Mouse (Mus musculus): Measurements from ENCODE around the gene Lyve1. TPM values are rescaled to one million over a fixed set of nuclear protein-coding genes. Genes with fewer than 3 reads are reported as not detected.
"Not testable (repeated sequence)": the region's sequence is repeated elsewhere in the genome, so short reads cannot be mapped to it uniquely, and the experiment has no call there.

The Lyve1 gene
- polyA plus RNA-seq (2015; fragmentation: Nextera tagmentation; extraction: Ambion mirVana): 14.6 and 19.4 TPM in 2 replicates

DNA sequence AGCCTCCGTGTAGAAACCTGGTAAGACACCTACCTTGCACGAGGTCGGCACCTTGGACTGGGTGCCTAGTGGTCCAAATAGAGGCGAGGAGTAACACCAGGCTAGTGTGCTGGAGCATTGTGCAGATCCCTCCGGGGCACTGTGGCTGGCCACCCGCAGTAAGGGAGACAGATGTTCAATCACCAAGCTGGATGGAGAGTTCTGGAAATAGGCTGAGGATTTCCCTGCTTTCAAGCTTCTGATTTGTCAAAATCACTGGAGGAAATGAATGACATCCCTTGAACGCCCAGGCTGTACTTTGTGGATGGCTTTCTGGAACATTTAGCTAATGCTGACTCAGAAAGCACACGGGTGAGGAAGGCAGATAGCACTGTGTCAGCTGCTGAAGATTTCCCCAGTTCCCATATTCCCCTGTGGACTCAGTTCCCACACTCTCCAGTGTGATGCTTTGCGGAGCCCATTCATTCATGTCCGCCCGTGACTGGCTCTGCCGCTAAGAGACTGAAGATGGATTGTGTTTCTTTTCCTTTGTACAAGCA, at the start of gene Lyve1:
Lyve1 (minus strand) TSS at position 489 of the 539 bp plus-strand sequence.
- no peaks in the 10 kb centered on the region for H3K36me3 ChIP-seq
- 0 out of 2 replicates have a peak, but pooled peaks cover 3% of the 10 kb centered on the region for H3K4me1 ChIP-seq
- no peak for ATAC-seq (ENCODE audit: insufficient number of reproducible peaks, low FRiP score, low TSS enrichment, low read depth)
- no peak within 1 kb of the TSS for H3K4me2 ChIP-seq
- H3K4me3 ChIP-seq: no peak within 1 kb of the TSS
- H3K9me3 ChIP-seq: no peaks in the 10 kb centered on the region
- WGBS: 70% methylated on average over 12 of the region's 12 CpGs
- H3K9ac ChIP-seq: no peak within 1 kb of the TSS
- no peak within 1 kb of the TSS for H3K27ac ChIP-seq
- no peaks in the 10 kb centered on the region for H3K27me3 ChIP-seq

DNA sequence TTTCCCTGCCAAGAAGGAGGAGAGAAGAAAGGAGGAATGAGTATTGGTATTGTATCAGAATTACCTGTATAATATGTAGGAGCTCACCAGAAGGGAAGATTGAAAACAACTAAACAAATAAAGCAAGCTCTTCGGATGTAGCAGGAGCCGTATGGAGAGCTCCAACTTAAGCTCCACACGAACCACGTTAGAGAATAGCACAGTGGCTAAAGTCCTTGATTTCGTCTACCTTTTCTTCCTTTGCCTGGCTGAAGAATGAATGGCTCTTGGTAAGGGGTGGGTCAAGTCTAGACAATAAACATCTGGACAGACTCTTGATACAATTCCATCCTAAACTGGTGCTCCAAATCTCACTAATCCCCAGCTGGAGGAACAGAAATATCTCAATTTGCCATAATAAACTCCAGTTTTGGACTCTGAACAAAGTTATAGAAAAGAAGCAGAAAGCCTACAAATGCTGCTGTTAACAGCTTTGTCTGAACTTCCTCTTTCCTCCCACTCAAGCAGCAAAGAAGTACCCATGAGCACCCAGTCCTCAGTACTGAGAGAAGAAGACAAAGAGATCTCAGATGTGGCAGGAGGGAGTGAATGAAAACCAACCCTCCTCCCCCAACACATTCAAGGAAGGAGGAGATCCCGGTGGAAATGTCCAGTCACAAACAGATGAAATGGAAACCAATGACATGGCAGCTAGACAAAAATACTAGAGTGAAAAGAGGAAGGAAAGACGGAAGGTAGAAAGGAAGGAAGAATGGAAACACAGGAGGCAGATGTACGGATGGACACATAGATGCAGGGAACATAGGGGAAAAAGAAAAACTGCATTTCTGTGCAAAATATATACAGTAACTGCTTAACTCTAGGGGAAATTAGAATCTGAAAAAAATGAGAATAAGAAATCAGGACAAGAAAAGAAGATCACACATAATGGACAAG, 45.4 kb upstream of the Lyve1 start:
- 73% methylated on average over 8 of the region's 8 CpGs for WGBS
- ATAC-seq (ENCODE audit: insufficient number of reproducible peaks, low FRiP score, low TSS enrichment, low read depth): no peak
- Histone ChIP-seq H3K9me3 (no peaks in the 10 kb centered on the region), H3K36me3 (no peaks in the 10 kb centered on the region), H3K4me3 (no peak overlapping the region), H3K27me3 (no peaks in the 10 kb centered on the region), H3K4me1 (no peaks in the 10 kb centered on the region), H3K4me2 (no peak overlapping the region), H3K27ac (no peak overlapping the region), H3K9ac (no peak overlapping the region)

DNA sequence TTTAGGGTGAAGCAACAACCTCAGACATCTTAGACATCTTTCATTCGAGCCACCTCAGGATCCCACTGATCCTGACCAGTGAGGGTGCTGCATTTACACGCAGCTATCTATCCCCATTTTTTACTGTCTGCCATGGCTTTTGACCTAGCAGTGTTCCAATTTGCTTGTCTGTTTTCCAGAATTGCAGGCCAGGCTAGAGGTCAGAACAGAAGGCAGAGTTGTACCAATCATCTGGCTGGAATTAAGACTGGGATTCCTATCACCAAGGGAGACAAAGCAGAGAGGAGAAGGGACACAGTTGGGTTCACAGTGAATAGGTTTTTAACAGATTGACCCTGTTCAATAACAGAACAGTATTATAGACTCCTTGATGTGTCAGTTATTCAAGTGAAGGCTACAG, 43.5 kb upstream of the Lyve1 start:
- Histone ChIP-seq H3K9me3 (no peaks in the 10 kb centered on the region), H3K27ac (no peak overlapping the region)
- 75% methylated on average over 2 of the region's 2 CpGs for WGBS

DNA sequence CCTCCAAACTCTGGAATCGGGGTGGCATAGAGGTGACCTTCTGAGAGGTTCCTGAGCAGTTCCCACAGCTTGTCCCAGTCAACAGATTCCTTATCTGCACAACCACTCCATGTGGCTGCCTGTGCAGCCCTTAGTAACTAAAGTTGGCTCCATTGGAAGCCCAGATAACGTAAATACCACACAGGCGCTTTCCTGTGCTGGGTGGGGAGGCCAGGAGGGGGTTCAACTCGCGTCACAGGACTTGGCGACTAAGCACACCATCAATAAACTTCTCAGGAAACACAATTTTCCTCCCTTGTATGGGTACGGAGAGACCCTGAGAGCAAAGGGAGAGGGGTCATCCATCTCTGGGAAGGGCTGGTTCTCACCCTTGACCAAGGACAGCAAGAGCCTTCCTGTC, 40.2 kb upstream of the Lyve1 start:
- no peak for ATAC-seq (ENCODE audit: insufficient number of reproducible peaks, low FRiP score, low TSS enrichment, low read depth)

More for the DNA sequence above, 43.5 kb upstream of the Lyve1 start:
- no peak for ATAC-seq (ENCODE audit: insufficient number of reproducible peaks, low FRiP score, low TSS enrichment, low read depth)
- Histone ChIP-seq H3K27me3 (no peaks in the 10 kb centered on the region), H3K4me1 (no peaks in the 10 kb centered on the region), H3K36me3 (no peaks in the 10 kb centered on the region), H3K4me2 (no peak overlapping the region), H3K9ac (no peak overlapping the region), H3K4me3 (no peak overlapping the region)

DNA sequence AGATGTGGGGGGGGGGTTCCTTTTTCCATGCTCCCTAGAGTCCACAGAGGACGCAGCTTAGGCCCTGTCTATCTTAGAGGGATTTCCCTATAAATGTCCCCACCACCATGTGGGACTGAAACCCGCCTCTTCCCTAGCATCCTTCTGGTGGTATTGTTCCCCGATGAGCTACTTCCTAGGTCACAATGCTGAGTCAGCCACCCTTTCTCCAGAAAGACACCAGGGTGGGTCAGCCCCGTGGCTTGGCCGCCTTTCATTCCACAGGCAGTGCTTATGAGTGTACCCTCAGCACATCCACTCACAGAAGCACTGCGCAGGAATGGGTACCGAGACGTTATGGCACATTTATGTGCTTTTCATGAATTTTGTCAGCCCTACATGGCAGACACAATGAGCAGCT, 34.2 kb upstream of the Lyve1 start:
- H3K27me3 ChIP-seq: no peaks in the 10 kb centered on the region
- no peak overlapping the region for H3K9ac ChIP-seq
- no peaks in the 10 kb centered on the region for H3K36me3 ChIP-seq
- ATAC-seq (ENCODE audit: insufficient number of reproducible peaks, low FRiP score, low TSS enrichment, low read depth): no peak
- H3K27ac ChIP-seq: no peak overlapping the region
- H3K9me3 ChIP-seq: no peaks in the 10 kb centered on the region
- H3K4me1 ChIP-seq: no peaks in the 10 kb centered on the region
- no peak overlapping the region for H3K4me3 ChIP-seq
- 84% methylated on average over 8 of the region's 8 CpGs for WGBS
- no peak overlapping the region for H3K4me2 ChIP-seq

More for the DNA sequence above, 40.2 kb upstream of the Lyve1 start:
- 75% methylated on average over 7 of the region's 7 CpGs for whole genome bisulfite sequencing
- no peaks in the 10 kb centered on the region for H3K27me3 ChIP-seq
- H3K9me3 ChIP-seq: no peaks in the 10 kb centered on the region
- no peak overlapping the region for H3K9ac ChIP-seq
- H3K4me2 ChIP-seq: no peak overlapping the region
- no peaks in the 10 kb centered on the region for H3K36me3 ChIP-seq
- no peaks in the 10 kb centered on the region for H3K4me1 ChIP-seq
- H3K4me3 ChIP-seq: no peak overlapping the region
- no peak overlapping the region for H3K27ac ChIP-seq

GRCm38 (mm10) chr7:110896453-110896852, 33.4 kb upstream of the Lyve1 start:
- 82% methylated on average over 7 of the region's 7 CpGs for WGBS
- no peaks in the 10 kb centered on the region for H3K36me3 ChIP-seq

DNA sequence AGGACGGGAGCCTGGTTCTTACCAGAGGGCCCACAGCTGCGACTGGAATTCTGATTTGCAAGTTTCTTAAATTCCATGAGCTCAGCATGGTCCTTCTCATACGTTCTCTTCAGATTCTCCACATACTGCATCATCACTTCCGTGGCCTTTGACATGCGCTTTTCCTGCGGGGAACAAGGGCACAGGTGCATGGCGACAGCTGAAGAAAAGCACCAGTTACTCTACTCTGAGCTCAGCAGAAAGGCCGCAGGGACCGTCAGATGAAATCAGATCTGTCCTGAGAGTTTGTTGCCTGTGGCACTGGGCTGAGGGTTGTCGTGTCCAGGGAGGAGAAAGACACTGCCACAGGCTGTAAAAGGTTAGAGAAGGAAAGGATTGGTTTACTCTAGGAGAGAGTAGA, 32.7 kb upstream of the Lyve1 start:
- not testable (repeated sequence) for H3K4me2 ChIP-seq, H3K9ac ChIP-seq, H3K27me3 ChIP-seq, H3K4me3 ChIP-seq, H3K36me3 ChIP-seq, H3K9me3 ChIP-seq, H3K4me1 ChIP-seq, H3K27ac ChIP-seq
- 75% methylated on average over 10 of the region's 10 CpGs for WGBS
- ATAC-seq (ENCODE audit: insufficient number of reproducible peaks, low FRiP score, low TSS enrichment, low read depth): peak; percentile 31; the same call in 1 of the 2 replicates

More at GRCm38 (mm10) chr7:110896453-110896852, 33.4 kb upstream of the Lyve1 start:
- no peak overlapping the region for H3K4me2 ChIP-seq
- no peak overlapping the region for H3K27ac ChIP-seq
- H3K4me3 ChIP-seq: no peak overlapping the region
- no peak for ATAC-seq (ENCODE audit: insufficient number of reproducible peaks, low FRiP score, low TSS enrichment, low read depth)
- H3K9me3 ChIP-seq: no peaks in the 10 kb centered on the region
- H3K9ac ChIP-seq: no peak overlapping the region
- H3K4me1 ChIP-seq: no peaks in the 10 kb centered on the region
- no peaks in the 10 kb centered on the region for H3K27me3 ChIP-seq

DNA sequence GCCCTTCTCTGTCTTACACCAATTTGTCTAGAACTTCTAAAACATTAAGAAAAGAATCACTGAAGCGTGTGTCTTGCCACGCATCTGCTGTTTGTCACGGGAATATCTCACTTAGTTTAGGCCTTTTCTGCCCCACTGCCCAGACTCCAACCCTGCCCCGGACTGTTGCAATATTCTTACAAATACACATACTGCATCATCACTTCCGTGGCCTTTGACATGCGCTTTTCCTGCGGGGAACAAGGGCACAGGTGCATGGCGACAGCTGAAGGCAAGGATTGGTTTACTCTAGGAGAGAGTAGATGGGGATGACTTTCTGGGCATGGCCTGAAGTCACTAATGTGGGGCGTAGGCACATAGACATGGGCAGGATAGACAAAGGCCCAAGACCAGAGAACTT, 31.6 kb upstream of the Lyve1 start:
- H3K4me3 ChIP-seq: no peak overlapping the region
- no peaks in the 10 kb centered on the region for H3K9me3 ChIP-seq
- H3K9ac ChIP-seq: no peak overlapping the region
- H3K4me2 ChIP-seq: no peak overlapping the region
- H3K27ac ChIP-seq: no peak overlapping the region
- no peaks in the 10 kb centered on the region for H3K36me3 ChIP-seq
- H3K27me3 ChIP-seq: no peaks in the 10 kb centered on the region
- ATAC-seq (ENCODE audit: insufficient number of reproducible peaks, low FRiP score, low TSS enrichment, low read depth): no peak
- no peaks in the 10 kb centered on the region for H3K4me1 ChIP-seq
- 87% methylated on average over 9 of the region's 9 CpGs for WGBS

DNA sequence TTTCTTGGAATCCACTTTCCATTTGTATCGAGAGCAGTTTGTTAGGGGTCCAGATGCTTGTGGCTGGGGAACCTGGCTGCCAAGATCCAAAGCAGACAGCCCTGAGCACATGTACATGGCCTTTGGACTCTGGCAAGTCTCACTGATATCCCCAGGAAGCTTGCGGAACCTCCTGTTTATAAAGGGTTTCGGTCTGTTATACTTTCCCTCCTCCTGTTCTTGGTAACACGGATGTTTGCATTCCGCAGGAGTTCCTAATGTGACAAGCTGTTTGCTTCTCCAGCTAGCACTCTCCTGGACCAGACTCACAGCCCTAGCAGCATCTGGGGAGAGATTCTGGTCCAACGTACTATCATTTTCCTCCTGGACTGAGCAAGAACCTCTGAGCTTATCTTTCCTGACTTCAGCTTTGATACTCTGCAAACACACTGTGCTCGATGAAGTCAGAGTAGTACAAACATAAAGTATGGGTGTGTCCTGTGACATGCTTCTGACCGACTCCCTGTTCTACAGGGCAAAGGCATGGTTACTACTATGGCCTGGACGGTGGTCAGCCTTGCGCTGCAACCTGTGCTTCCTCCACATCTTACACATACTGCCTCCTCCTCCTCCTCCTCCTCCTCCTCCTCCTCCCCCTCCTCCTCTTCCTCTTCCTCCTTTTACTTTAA, 31.0 kb upstream of the Lyve1 start:
- no peaks in the 10 kb centered on the region for H3K27me3 ChIP-seq
- ATAC-seq (ENCODE audit: insufficient number of reproducible peaks, low FRiP score, low TSS enrichment, low read depth): no peak
- WGBS: 71% methylated on average over 10 of the region's 10 CpGs

GRCm38 (mm10) chr7:110891501-110891986, 28.5 kb upstream of the Lyve1 start:
- Histone ChIP-seq H3K9ac (no peak overlapping the region), H3K4me2 (no peak overlapping the region), H3K4me1 (no peaks in the 10 kb centered on the region), H3K27me3 (no peaks in the 10 kb centered on the region), H3K27ac (no peak overlapping the region), H3K36me3 (no peaks in the 10 kb centered on the region), H3K4me3 (no peak overlapping the region), H3K9me3 (no peaks in the 10 kb centered on the region)
- 72% methylated on average over 9 of the region's 9 CpGs for WGBS
- no peak for ATAC-seq (ENCODE audit: insufficient number of reproducible peaks, low FRiP score, low TSS enrichment, low read depth)

More for the DNA sequence above, 31.0 kb upstream of the Lyve1 start:
- H3K4me3 ChIP-seq: no peak overlapping the region
- H3K27ac ChIP-seq: no peak overlapping the region
- no peaks in the 10 kb centered on the region for H3K36me3 ChIP-seq
- no peaks in the 10 kb centered on the region for H3K4me1 ChIP-seq
- no peak overlapping the region for H3K9ac ChIP-seq
- H3K4me2 ChIP-seq: no peak overlapping the region
- H3K9me3 ChIP-seq: no peaks in the 10 kb centered on the region

- H3K4me3 ChIP-seq: no peak overlapping the region
- H3K27me3 ChIP-seq: no peaks in the 10 kb centered on the region
- no peak overlapping the region for H3K27ac ChIP-seq
- WGBS: 69% methylated on average over 2 of the region's 2 CpGs
- H3K9ac ChIP-seq: no peak overlapping the region
- H3K36me3 ChIP-seq: no peaks in the 10 kb centered on the region
- H3K4me1 ChIP-seq: no peaks in the 10 kb centered on the region
- ATAC-seq (ENCODE audit: insufficient number of reproducible peaks, low FRiP score, low TSS enrichment, low read depth): no peak
- H3K4me2 ChIP-seq: no peak overlapping the region
- no peaks in the 10 kb centered on the region for H3K9me3 ChIP-seq
Measured at GRCm38 (mm10) chr7:110881746-110882333, 18.8 kb upstream of the Lyve1 start.
